Mouse (Mus musculus): ENCODE measurements around the gene Olfr813. TPM values are rescaled to one million over a fixed set of nuclear protein-coding genes. Genes with fewer than 3 reads are reported as not detected.

Olfr813 gene
- not detected for polyA plus RNA-seq (2017; shearing (Covaris generic))

GRCm38 (mm10) chr10:129855067-129855466 lies at the start of gene Olfr813:
Gene Olfr813 (plus strand): TSS chr10:129855367.

GRCm38 (mm10) chr10:129845994-129846393 lies 9.2 kb upstream of the Olfr813 start, which contains the start of gene Olfr812:
Gene Olfr812 (minus strand): TSS chr10:129846094.

GRCm38 (mm10) chr10:129879751-129880150 lies 24.6 kb downstream of the Olfr813 start, which contains the start of gene Olfr814:
Gene Olfr814 (minus strand): TSS chr10:129879851.

GRCm38 (mm10) chr10:129905767-129906166 lies 50.6 kb downstream of the Olfr813 start, which contains the start of gene Olfr815:
Gene Olfr815 (minus strand): TSS chr10:129905867.

Other genes starting within 250 kb of the Olfr813 start
- gene Olfr796, start 242.8 kb upstream of the Olfr813 start, polyA plus RNA-seq (2017; shearing (Covaris generic)), result not detected
- gene Olfr798, start 227.4 kb upstream of the Olfr813 start, polyA plus RNA-seq (2017; shearing (Covaris generic)), result 0.38 TPM
- gene Olfr799, start 217.9 kb upstream of the Olfr813 start, polyA plus RNA-seq (2017; shearing (Covaris generic)), result not detected
- not detected for gene Olfr800, start 197.7 kb upstream of the Olfr813 start, polyA plus RNA-seq (2017; shearing (Covaris generic))
- not detected for gene Olfr801, start 181.5 kb upstream of the Olfr813 start, polyA plus RNA-seq (2017; shearing (Covaris generic))
- gene Olfr802, start 167.2 kb upstream of the Olfr813 start, polyA plus RNA-seq (2017; shearing (Covaris generic)), result not detected
- gene Olfr803, start 161.1 kb upstream of the Olfr813 start, polyA plus RNA-seq (2017; shearing (Covaris generic)), result not detected
- not detected for gene Olfr804, start 152.2 kb upstream of the Olfr813 start, polyA plus RNA-seq (2017; shearing (Covaris generic))
- gene Olfr805, start 126.0 kb upstream of the Olfr813 start, polyA plus RNA-seq (2017; shearing (Covaris generic)), result not detected
- not detected for gene Olfr806, start 113.4 kb upstream of the Olfr813 start, polyA plus RNA-seq (2017; shearing (Covaris generic))
- gene Olfr807, start 97.6 kb upstream of the Olfr813 start, polyA plus RNA-seq (2017; shearing (Covaris generic)), result 0.21 TPM
- gene Olfr808, start 89.9 kb upstream of the Olfr813 start, polyA plus RNA-seq (2017; shearing (Covaris generic)), result not detected
- not detected for gene Olfr809, start 80.7 kb upstream of the Olfr813 start, polyA plus RNA-seq (2017; shearing (Covaris generic))
- not detected for gene Olfr810, start 60.5 kb upstream of the Olfr813 start, polyA plus RNA-seq (2017; shearing (Covaris generic))
- not detected for gene Olfr811, start 51.0 kb upstream of the Olfr813 start, polyA plus RNA-seq (2017; shearing (Covaris generic))
- not detected for gene Olfr812, start 9.3 kb upstream of the Olfr813 start, polyA plus RNA-seq (2017; shearing (Covaris generic))
- gene Olfr814, start 24.5 kb downstream of the Olfr813 start, polyA plus RNA-seq (2017; shearing (Covaris generic)), result 0.11 TPM
- gene Olfr815, start 50.5 kb downstream of the Olfr813 start, polyA plus RNA-seq (2017; shearing (Covaris generic)), result 0.21 TPM
- 1.5 TPM for gene Olfr816, start 60.2 kb downstream of the Olfr813 start, polyA plus RNA-seq (2017; shearing (Covaris generic))
- gene Olfr818, start 93.7 kb downstream of the Olfr813 start, polyA plus RNA-seq (2017; shearing (Covaris generic)), result not detected
- not detected for gene Olfr819, start 111.9 kb downstream of the Olfr813 start, polyA plus RNA-seq (2017; shearing (Covaris generic))
- gene Olfr247, start 120.8 kb downstream of the Olfr813 start, polyA plus RNA-seq (2017; shearing (Covaris generic)), result not detected
- 0.40 TPM for gene Gm10310, start 129.7 kb downstream of the Olfr813 start, polyA plus RNA-seq (2017; shearing (Covaris generic))
- gene Olfr820, start 157.3 kb downstream of the Olfr813 start, polyA plus RNA-seq (2017; shearing (Covaris generic)), result not detected
- not detected for gene Olfr821, start 175.0 kb downstream of the Olfr813 start, polyA plus RNA-seq (2017; shearing (Covaris generic))
- gene Olfr822, start 215.8 kb downstream of the Olfr813 start, polyA plus RNA-seq (2017; shearing (Covaris generic)), result not detected

All from effector memory CD4-positive, alpha-beta T cell, adult 7 months (primary cell).